Mouse (Mus musculus) neural tube, postnatal 0 days (tissue): ENCODE measurements around the gene Plekha6. TPM values are rescaled to one million over a fixed set of nuclear protein-coding genes. Genes with fewer than 3 reads are reported as not detected.

ENCODE experiments used
- polyA plus RNA-seq: library from polyadenylated mRNA; unstranded; fragments of >200 nt; fragmentation: Nextera tagmentation; extraction: Ambion mirVana; gene quantifications from 2 replicates; pipeline ENCODE4 v1.2.1, GENCODE M21; 2015

The Plekha6 gene
- 12.3 and 15.8 TPM in 2 replicates for polyA plus RNA-seq

GRCm38 (mm10) chr1:133163820-133164431, at the start of gene Plekha6:
Gene Plekha6 (plus strand): TSS chr1:133164210.

GRCm38 (mm10) chr1:133130638-133131560, 33.1 kb upstream of the Plekha6 start, which contains the start of gene Ppp1r15b:
Gene Ppp1r15b (plus strand): TSS chr1:133131143.

GRCm38 (mm10) chr1:133309652-133310267, 145.8 kb downstream of the Plekha6 start, which contains the start of gene Golt1a:
Gene Golt1a (plus strand): TSS chr1:133309800.

GRCm38 (mm10) chr1:133321267-133321925, 157.4 kb downstream of the Plekha6 start, which contains the start of gene Kiss1:
Gene Kiss1 (plus strand): TSS chr1:133321875.

GRCm38 (mm10) chr1:133350210-133350609, 186.2 kb downstream of the Plekha6 start, which contains the start of gene Ren1:
Gene Ren1 (plus strand): TSS chr1:133350510.

Other genes with a start within 250 kb of the Plekha6 start
- 24.2 and 25.6 TPM in 2 replicates for gene Mdm4, start 133.6 kb upstream of the Plekha6 start, polyA plus RNA-seq
- gene Pik3c2b, start 118.5 kb upstream of the Plekha6 start, polyA plus RNA-seq, result 6.9 TPM in 2 replicates
- gene Ppp1r15b, start 33.1 kb upstream of the Plekha6 start, polyA plus RNA-seq, result 15.5 and 16.5 TPM in 2 replicates
- not detected in 2 replicates for gene Golt1a, start 145.6 kb downstream of the Plekha6 start, polyA plus RNA-seq
- gene Kiss1, start 157.7 kb downstream of the Plekha6 start, polyA plus RNA-seq, result 0.70 TPM in 1 of 2 replicates, not detected in the other
- gene Ren1, start 186.3 kb downstream of the Plekha6 start, polyA plus RNA-seq, result 0.77 and 1.1 TPM in 2 replicates
- 27.7 and 31.1 TPM in 2 replicates for gene Etnk2, start 199.4 kb downstream of the Plekha6 start, polyA plus RNA-seq